Mouse (Mus musculus) kidney, adult 2 months (tissue): ENCODE measurements at regions not wholly inside any gene's neighbourhood (a gene's known extent, or its start where the extent isn't known, plus 50 kb on each side); places are given as distances from the start of the nearest gene placed in this dataset.

ENCODE experiments used
- DNase-seq: peaks from one replicate; pipeline ENCODE4 v3.0.0; 2021
- H3K27ac ChIP-seq: fragments of 200-500 bp; 2 replicates; pipeline ENCODE4 v1.5.1; 2012; ENCODE audit warnings: low read depth, low read length, control low read depth, inconsistent platforms; ENCODE audit not compliant: insufficient read depth
- H3K27me3 ChIP-seq: fragments of 200-500 bp; replicated peaks from 2 replicates; pipeline ENCODE4 v1.6.1; 2012; ENCODE audit warnings: mild to moderate bottlenecking, moderate library complexity, low read length, inconsistent platforms; ENCODE audit not compliant: control insufficient read depth, insufficient read depth
- H3K36me3 ChIP-seq: fragments of 200-500 bp; 2 replicates; pipeline ENCODE4 v1.6.1; 2012; ENCODE audit warnings: mild to moderate bottlenecking, moderate library complexity, low read length, inconsistent platforms; ENCODE audit not compliant: control insufficient read depth, insufficient read depth
- H3K4me1 ChIP-seq: fragments of 200-500 bp; 2 replicates; pipeline ENCODE4 v1.6.1; 2011; ENCODE audit warnings: low read length; ENCODE audit not compliant: control insufficient read depth, insufficient read depth
- H3K4me3 ChIP-seq: fragments of 200-500 bp; 2 replicates; pipeline ENCODE4 v1.5.1; 2011; ENCODE audit warnings: mild to moderate bottlenecking, low read depth, low read length, control low read depth; ENCODE audit not compliant: insufficient read depth
- CTCF ChIP-seq: fragments of 200-500 bp; conservative IDR thresholded peaks from 2 replicates; pipeline ENCODE4 v1.5.1; 2011; ENCODE audit warnings: low read depth, mild to moderate bottlenecking, control low read depth, low read length, moderate library complexity, mixed read lengths; ENCODE audit not compliant: insufficient read depth, insufficient read length
- POLR2A ChIP-seq: fragments of 200-500 bp; IDR thresholded peaks from one replicate; pipeline ENCODE4 v1.6.1; 2011; ENCODE audit warnings: low read depth, low read length, control low read depth
- WGBS: fragments of 180-500 bp; shearing (Covaris S2); methylation state at CpG from one replicate; pipeline ENCODE4 v1.1.7; 2018; 5-methylcytosine and 5-hydroxymethylcytosine counted together

DNA sequence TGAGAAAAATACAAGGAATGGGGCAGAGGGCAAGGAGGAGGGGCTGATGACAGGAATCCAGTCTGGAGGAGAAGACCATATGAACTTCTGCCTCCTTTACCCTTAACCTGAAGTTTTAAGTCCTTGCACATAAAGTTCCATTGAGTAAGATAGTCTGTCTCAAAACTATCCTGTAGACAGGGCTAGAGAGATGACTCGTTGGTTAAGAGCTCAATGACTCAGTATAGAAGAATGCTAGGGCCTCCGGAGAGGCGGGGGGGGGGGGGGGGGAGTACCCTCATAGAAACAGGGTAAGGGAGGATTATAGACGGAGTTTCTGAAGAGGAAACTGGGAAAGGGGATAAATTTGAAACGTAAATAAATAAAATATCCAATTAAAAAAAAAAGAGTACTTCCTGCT is 191.8 kb upstream of the Gcfc2 start:
- no peak for DNase-seq
- Histone ChIP-seq H3K27ac (no peak overlapping the region), H3K4me3 (no peak overlapping the region), H3K4me1 (no peaks in the 10 kb centered on the region), H3K36me3 (no peaks in the 10 kb centered on the region), H3K27me3 (no peaks in the 10 kb centered on the region)
- WGBS = 54% methylated on average over 5 of the region's 5 CpGs
- TF ChIP-seq POLR2A = no peak
- TF ChIP-seq CTCF = no peak

DNA sequence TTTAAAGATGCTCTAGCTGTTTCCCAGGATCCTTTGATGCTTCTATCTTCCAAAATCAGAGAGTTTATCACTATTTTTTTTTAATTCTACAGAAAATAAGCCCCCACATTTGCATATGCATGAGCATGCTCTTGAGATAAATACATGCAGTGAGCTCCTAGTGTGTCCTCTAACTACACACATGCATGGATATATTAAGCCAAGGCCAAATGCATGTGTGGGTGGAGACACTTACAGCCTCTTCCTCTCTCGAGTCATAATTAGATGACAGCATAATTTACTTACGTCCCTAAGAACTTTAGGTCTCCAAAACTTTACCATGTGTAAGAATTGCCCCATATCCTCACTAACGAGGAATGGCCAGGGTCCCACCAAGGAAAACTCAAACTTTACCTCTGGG is 189.9 kb upstream of the Gcfc2 start:
- Histone ChIP-seq H3K36me3 (no peaks in the 10 kb centered on the region), H3K27me3 (no peaks in the 10 kb centered on the region), H3K4me1 (no peaks in the 10 kb centered on the region), H3K4me3 (no peak overlapping the region), H3K27ac (no peak overlapping the region)
- TF ChIP-seq POLR2A (no peak), CTCF (no peak)
- no peak for DNase-seq
- 72% methylated on average over 3 of the region's 3 CpGs for whole genome bisulfite sequencing

DNA sequence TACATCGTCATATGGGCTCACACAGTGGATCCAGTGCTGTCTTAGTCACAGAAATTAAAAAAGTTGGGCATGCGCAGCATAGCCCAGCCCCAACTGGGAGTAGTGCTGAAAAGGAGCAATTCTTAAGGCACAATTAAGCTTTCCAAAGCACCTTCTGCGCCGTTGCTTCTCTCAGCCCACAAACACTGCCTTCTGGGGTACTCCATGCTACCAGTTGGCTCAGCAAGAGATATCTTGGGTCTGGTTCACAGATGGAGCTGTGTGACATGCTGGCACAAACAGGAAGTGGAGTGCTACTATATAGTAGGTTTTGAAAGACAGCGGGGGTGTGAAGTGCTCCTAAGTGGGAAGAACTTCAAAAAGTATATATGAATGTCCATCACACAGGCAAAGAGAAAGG is 185.0 kb upstream of the Gcfc2 start:
- H3K4me1 ChIP-seq = no peaks in the 10 kb centered on the region
- no peaks in the 10 kb centered on the region for H3K27me3 ChIP-seq
- 92% methylated on average over 5 of the region's 5 CpGs for WGBS
- no peaks in the 10 kb centered on the region for H3K36me3 ChIP-seq
- DNase-seq = no peak
- no peak overlapping the region for H3K4me3 ChIP-seq
- TF ChIP-seq POLR2A = no peak
- TF ChIP-seq CTCF = no peak
- H3K27ac ChIP-seq = no peak overlapping the region

DNA sequence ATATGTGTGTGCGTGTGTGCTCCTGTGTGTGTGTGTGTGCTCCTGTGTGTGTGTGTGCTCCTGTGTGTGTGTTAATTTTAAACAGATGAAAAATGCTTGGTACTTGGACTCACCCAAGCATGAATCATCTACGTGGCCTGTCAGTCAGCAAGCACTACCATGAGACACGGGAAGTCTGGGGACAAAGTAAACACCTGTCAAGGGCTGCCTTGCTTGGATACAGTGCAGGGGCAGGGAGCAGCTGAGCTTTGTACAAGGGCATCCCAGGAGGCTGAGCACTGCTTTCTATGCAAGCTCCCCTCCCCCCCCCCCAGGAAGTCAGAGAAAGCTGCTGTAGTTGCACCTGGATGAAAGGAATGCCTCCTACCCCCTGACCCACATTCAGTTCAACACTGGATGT is 173.8 kb upstream of the Gcfc2 start:
- Histone ChIP-seq H3K36me3 (no peaks in the 10 kb centered on the region), H3K4me1 (no peaks in the 10 kb centered on the region), H3K27ac (no peak overlapping the region), H3K27me3 (no peaks in the 10 kb centered on the region), H3K4me3 (no peak overlapping the region)
- no peak for DNase-seq
- WGBS = 42% methylated on average over 3 of the region's 3 CpGs
- TF ChIP-seq POLR2A = no peak
- TF ChIP-seq CTCF = no peak

DNA sequence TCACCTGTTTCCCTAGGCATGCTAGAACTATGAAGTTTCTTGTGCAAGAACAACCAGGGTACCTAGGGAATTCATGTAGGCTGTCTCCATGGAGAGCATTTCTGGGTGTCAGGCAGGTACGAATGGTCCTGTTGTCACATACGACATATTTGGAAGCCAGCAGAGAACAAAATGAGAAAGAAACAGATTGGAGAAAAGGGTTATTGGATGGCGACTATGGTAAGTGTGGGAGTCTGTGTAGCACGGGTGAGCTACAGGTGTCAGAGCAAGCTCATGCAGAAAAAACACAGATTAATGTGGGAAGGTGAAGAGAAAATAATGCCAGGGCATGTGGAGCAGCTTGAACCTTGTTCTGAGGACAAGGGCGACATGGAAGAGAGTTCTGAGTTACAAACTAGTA is 171.8 kb upstream of the Gcfc2 start:
- WGBS = 86% methylated on average over 5 of the region's 5 CpGs
- no peak overlapping the region for H3K4me3 ChIP-seq
- no peak for DNase-seq
- no peaks in the 10 kb centered on the region for H3K27me3 ChIP-seq
- no peak overlapping the region for H3K27ac ChIP-seq
- TF ChIP-seq POLR2A (no peak), CTCF (no peak)
- no peaks in the 10 kb centered on the region for H3K36me3 ChIP-seq
- no peaks in the 10 kb centered on the region for H3K4me1 ChIP-seq

DNA sequence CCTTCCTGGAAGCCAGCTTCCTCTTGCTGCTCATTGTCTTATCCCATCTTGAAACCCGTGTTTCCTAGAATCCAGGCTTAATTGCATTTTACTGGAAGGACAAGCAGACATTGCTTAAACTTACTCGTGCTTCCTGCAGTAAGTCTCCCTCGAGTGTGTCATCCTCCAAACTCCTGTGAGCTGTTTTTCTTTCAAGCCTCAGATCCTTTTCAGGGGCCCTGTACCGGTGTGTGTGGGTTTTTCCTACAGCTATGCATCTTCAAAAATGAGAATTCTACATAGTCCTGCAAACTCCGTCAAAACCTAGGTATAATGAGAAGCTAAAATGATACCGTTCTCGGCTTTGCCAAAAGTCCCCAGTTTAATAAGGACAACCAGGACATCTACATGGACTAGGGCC is 167.2 kb upstream of the Gcfc2 start:
- H3K27me3 ChIP-seq = no peaks in the 10 kb centered on the region
- H3K4me3 ChIP-seq = no peak overlapping the region
- H3K4me1 ChIP-seq = no peaks in the 10 kb centered on the region
- H3K27ac ChIP-seq = no peak overlapping the region
- no peaks in the 10 kb centered on the region for H3K36me3 ChIP-seq
- TF ChIP-seq CTCF (no peak), POLR2A (no peak)
- WGBS = 72% methylated on average over 7 of the region's 7 CpGs
- DNase-seq = no peak

DNA sequence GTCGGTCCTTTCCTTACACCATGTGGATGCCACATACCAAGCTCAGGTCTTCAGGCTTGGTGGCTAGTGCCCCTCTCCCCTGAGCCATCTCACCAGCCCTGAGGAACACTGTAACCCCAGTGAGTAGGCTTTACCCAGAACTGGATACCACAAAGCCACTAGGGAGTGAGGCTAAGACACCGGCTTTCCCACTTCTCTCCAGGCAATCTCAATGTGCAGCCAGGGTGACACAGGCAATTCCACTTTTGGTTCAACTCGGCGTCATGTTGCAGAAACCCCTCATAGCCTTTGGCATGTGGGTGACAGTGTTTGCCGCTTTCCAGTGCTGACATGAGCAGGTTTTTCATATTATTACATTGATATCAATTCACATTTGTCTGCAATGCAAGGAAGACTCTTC is 164.6 kb upstream of the Gcfc2 start:
- Histone ChIP-seq H3K4me3 (no peak overlapping the region), H3K27me3 (no peaks in the 10 kb centered on the region), H3K4me1 (no peaks in the 10 kb centered on the region), H3K27ac (no peak overlapping the region), H3K36me3 (no peaks in the 10 kb centered on the region)
- no peak for TF ChIP-seq CTCF
- no peak for TF ChIP-seq POLR2A
- 73% methylated on average over 5 of the region's 5 CpGs for WGBS
- no peak for DNase-seq

DNA sequence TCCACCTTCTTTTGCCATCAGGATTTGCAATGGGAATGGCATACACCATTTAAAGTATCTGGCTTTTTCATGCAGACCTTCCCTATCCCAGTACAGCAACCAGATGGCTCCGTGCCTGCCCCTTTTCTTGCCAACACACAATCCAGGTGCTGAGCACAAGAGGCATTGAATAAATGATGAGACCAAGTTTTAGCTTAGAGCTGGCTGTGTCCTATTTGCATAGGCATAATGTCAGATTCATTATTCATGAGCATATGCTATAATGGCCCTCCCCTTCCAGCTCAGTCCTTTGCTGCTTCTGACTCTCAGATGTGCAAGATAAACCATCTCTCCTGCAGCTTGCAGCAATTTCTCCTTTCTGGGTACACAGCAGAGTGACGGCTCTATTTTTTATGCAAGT is 163.3 kb upstream of the Gcfc2 start:
- Histone ChIP-seq H3K27me3 (no peaks in the 10 kb centered on the region), H3K4me3 (no peak overlapping the region), H3K27ac (no peak overlapping the region), H3K4me1 (no peaks in the 10 kb centered on the region), H3K36me3 (no peaks in the 10 kb centered on the region)
- WGBS = 76% methylated on average over 2 of the region's 2 CpGs
- DNase-seq = no peak
- TF ChIP-seq POLR2A (no peak), CTCF (no peak)
